Mouse (Mus musculus) forebrain, embryonic 11.5 days (tissue): ENCODE data around the gene Nkd1. TPM values are rescaled to one million over a fixed set of nuclear protein-coding genes. Genes with fewer than 3 reads are reported as not detected.

Experiments
- ATAC-seq: fragments of 200-750 bp; cut with Nextera tagmentation; replicated peaks from 2 replicates; pipeline ENCODE4 v1.8.0; 2017; ENCODE audit warnings: moderate TSS enrichment; ENCODE audit not compliant: low FRiP score
- DNase-seq: peaks from one replicate; pipeline ENCODE4 v3.0.0-alpha.2; 2017; ENCODE audit warnings: low spot score
- H3K27ac ChIP-seq: fragments of 300-500 bp; sonication (generic); 2 replicates; pipeline ENCODE4 v1.5.1; 2014; ENCODE audit warnings: low read depth, low read length
- H3K27me3 ChIP-seq: fragments of 300-500 bp; sonication (generic); 2 replicates; pipeline ENCODE4 v1.6.1; 2014; ENCODE audit warnings: mild to moderate bottlenecking, low read length, mixed read lengths; ENCODE audit not compliant: control insufficient read depth, insufficient read depth
- H3K36me3 ChIP-seq: fragments of 300-500 bp; sonication (generic); 2 replicates; pipeline ENCODE4 v1.6.1; 2014; ENCODE audit warnings: mild to moderate bottlenecking, low read length, moderate library complexity, mixed read lengths; ENCODE audit not compliant: control insufficient read depth, insufficient read depth
- H3K4me1 ChIP-seq: fragments of 300-500 bp; sonication (generic); replicated peaks from 2 replicates; pipeline ENCODE4 v1.6.1; 2014; ENCODE audit warnings: low read length, mixed read lengths; ENCODE audit not compliant: control insufficient read depth, insufficient read depth
- H3K4me2 ChIP-seq: fragments of 300-500 bp; sonication (generic); 2 replicates; pipeline ENCODE4 v1.6.1; 2014; ENCODE audit warnings: low read depth, mild to moderate bottlenecking, low read length, moderate library complexity, mixed read lengths; ENCODE audit not compliant: severe bottlenecking
- H3K4me3 ChIP-seq: fragments of 300-500 bp; sonication (generic); 2 replicates; pipeline ENCODE4 v1.5.1; 2014; ENCODE audit warnings: low read depth, low read length
- H3K9ac ChIP-seq: fragments of 300-500 bp; sonication (generic); 2 replicates; pipeline ENCODE4 v1.6.1; 2014; ENCODE audit warnings: low read length
- H3K9me3 ChIP-seq: fragments of 300-500 bp; sonication (generic); 2 replicates; pipeline ENCODE4 v1.6.1; 2016; ENCODE audit warnings: low read length, mixed read lengths; ENCODE audit not compliant: control insufficient read depth
- WGBS: fragments of 180-500 bp; shearing (Covaris S2); extraction: QIAGEN DNeasy Blood & Tissue Kit; methylation state at CpG from one replicate; pipeline ENCODE4 v1.1.7; 2014; 5-methylcytosine and 5-hydroxymethylcytosine counted together
- polyA plus RNA-seq: library from polyadenylated mRNA; unstranded; fragments of >200 nt; fragmentation: Nextera tagmentation; extraction: Ambion mirVana; gene quantifications from 2 replicates; pipeline ENCODE4 v1.2.1, GENCODE M21; 2014

The Nkd1 gene
- polyA plus RNA-seq, 1 experiment from 2014 or later, result 63.0 TPM

- H3K4me3 ChIP-seq, result no peak overlapping the region
- no peak overlapping the region for H3K27ac ChIP-seq
- H3K27me3 ChIP-seq, result peaks cover 15% of the 10 kb centered on the region
- no peak overlapping the region for H3K9ac ChIP-seq
- no peaks in the 10 kb centered on the region for H3K9me3 ChIP-seq
- no peaks in the 10 kb centered on the region for H3K36me3 ChIP-seq
- H3K4me1 ChIP-seq, result peaks cover 2% of the 10 kb centered on the region; the same call in 1 of the 2 replicates
- ATAC-seq (no peak), DNase-seq (no peak)
- no peak overlapping the region for H3K4me2 ChIP-seq
- WGBS, result 89% methylated on average over 3 of the region's 3 CpGs
Measured at GRCm38 (mm10) chr8:88624276-88624675, 103.1 kb downstream of the Nkd1 start.

DNA sequence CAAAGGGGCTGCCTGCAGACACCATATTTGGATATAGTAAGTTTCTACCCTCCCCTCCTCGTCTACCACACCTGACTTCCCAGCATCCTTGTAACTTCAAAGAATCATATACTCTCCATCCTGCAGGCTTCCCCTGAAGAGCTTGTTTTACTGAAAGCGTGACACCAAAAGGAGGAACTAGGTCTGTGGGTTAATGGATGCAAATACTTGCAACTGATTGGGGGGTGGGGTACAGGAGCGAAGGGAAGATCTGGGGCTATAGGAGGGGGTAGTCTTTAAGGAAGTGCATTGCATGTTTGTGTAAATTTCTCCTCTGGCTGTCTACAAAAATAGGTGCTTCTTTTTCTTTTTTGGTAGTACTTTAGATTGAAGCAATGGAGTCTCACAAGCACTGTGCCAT, 105.3 kb downstream of the Nkd1 start:
- H3K4me3 ChIP-seq, result no peak overlapping the region
- H3K9ac ChIP-seq, result no peak overlapping the region
- no peaks in the 10 kb centered on the region for H3K9me3 ChIP-seq
- ATAC-seq, result no peak
- H3K27me3 ChIP-seq, result peaks cover 15% of the 10 kb centered on the region
- H3K36me3 ChIP-seq, result no peaks in the 10 kb centered on the region
- 76% methylated on average over 3 of the region's 3 CpGs for WGBS
- H3K4me2 ChIP-seq, result no peak overlapping the region
- no peak for DNase-seq
- peaks cover 2% of the 10 kb centered on the region; the same call in 1 of the 2 replicates for H3K4me1 ChIP-seq
- H3K27ac ChIP-seq, result no peak overlapping the region

GRCm38 (mm10) chr8:88626940-88627264, 105.7 kb downstream of the Nkd1 start:
- DNase-seq (no peak), ATAC-seq (no peak)
- Histone ChIP-seq H3K9me3 (no peaks in the 10 kb centered on the region), H3K9ac (peak overlapping the region; percentile 70), H3K4me1 (peaks cover 2% of the 10 kb centered on the region; the same call in 1 of the 2 replicates), H3K4me3 (peak overlapping the region; percentile 47), H3K4me2 (peak overlapping the region; percentile 92), H3K27me3 (peaks cover 15% of the 10 kb centered on the region), H3K27ac (no peak overlapping the region), H3K36me3 (no peaks in the 10 kb centered on the region)
- WGBS, result 14% methylated on average over 19 of the region's 19 CpGs

DNA sequence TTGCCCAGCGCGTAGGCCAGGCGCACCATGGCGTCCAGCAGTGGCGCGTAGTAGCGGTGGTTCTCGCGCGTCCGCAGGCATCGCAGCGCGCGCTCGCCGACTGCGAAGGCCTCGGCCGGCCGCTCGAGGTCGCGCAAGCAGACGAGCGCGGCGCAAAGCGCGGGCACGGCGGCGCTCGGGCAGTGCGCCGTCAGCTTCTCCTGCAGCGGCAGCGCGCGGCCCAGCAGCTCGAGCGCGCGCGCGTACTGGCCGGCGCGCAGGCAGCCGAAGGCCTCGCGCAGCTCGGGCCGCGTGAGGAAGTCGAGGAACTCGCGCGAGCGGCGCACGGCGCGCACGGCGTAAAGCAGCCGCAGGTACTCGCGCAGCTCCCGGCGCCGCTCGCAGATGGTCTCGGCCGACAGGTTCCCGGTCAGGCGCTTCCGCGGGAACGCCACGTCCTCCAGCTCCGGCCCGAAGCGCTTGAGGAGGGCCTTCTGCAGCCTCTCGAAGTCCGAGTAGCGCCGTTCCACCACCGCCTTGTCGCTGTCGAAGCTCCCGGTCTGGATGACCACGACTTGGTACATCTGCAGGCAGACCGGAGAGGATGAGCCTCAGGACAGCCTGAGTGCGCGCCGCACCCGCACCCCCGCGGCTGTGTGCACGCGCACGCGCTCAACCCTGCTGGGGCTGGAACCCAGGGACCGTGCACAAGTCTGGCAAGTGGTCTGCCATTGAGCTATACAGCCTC, 106.3 kb downstream of the Nkd1 start:
- peaks cover 15% of the 10 kb centered on the region for H3K27me3 ChIP-seq
- peak; percentile 80 for ATAC-seq
- peak overlapping the region; percentile 48; the same call in 1 of the 2 replicates for H3K27ac ChIP-seq
- peaks cover 2% of the 10 kb centered on the region; the same call in 1 of the 2 replicates for H3K4me1 ChIP-seq
- DNase-seq, result peak; percentile 90
- no peaks in the 10 kb centered on the region for H3K36me3 ChIP-seq
- peak overlapping the region; percentile 92 for H3K4me2 ChIP-seq
- no peaks in the 10 kb centered on the region for H3K9me3 ChIP-seq
- H3K9ac ChIP-seq, result peak overlapping the region; percentile 70
- peak overlapping the region; percentile 47 for H3K4me3 ChIP-seq
- under 1% methylated on average over 97 of the region's 105 CpGs for WGBS

- Histone ChIP-seq H3K27ac (no peak overlapping the region), H3K27me3 (peaks cover 15% of the 10 kb centered on the region), H3K4me3 (peak overlapping the region; percentile 47), H3K9ac (peak overlapping the region; percentile 70), H3K36me3 (no peaks in the 10 kb centered on the region), H3K4me2 (peak overlapping the region; percentile 92), H3K4me1 (peaks cover 2% of the 10 kb centered on the region; the same call in 1 of the 2 replicates), H3K9me3 (no peaks in the 10 kb centered on the region)
- no peak; the same call in 1 of the 2 replicates for ATAC-seq
- no peak for DNase-seq
- WGBS, result 64% methylated on average over 14 of the region's 14 CpGs
Measured at GRCm38 (mm10) chr8:88628001-88628774, 107.0 kb downstream of the Nkd1 start.

- Histone ChIP-seq H3K9me3 (no peaks in the 10 kb centered on the region), H3K27me3 (peaks cover 15% of the 10 kb centered on the region), H3K9ac (no peak overlapping the region), H3K27ac (no peak overlapping the region), H3K4me2 (no peak overlapping the region), H3K4me3 (no peak overlapping the region), H3K4me1 (peaks cover 2% of the 10 kb centered on the region; the same call in 1 of the 2 replicates), H3K36me3 (no peaks in the 10 kb centered on the region)
- ATAC-seq (no peak), DNase-seq (no peak)
- WGBS, result 89% methylated on average over 4 of the region's 4 CpGs
Measured at GRCm38 (mm10) chr8:88630225-88630624, 109.1 kb downstream of the Nkd1 start.

GRCm38 (mm10) chr8:88631081-88631480, 109.9 kb downstream of the Nkd1 start:
- H3K9me3 ChIP-seq, result no peaks in the 10 kb centered on the region
- H3K36me3 ChIP-seq, result no peaks in the 10 kb centered on the region
- DNase-seq (no peak), ATAC-seq (no peak)
- H3K9ac ChIP-seq, result no peak overlapping the region
- H3K4me2 ChIP-seq, result no peak overlapping the region
- H3K27me3 ChIP-seq, result peaks cover 14% of the 10 kb centered on the region
- no peak overlapping the region for H3K4me3 ChIP-seq
- H3K4me1 ChIP-seq, result peaks cover 2% of the 10 kb centered on the region; the same call in 1 of the 2 replicates
- H3K27ac ChIP-seq, result no peak overlapping the region

DNA sequence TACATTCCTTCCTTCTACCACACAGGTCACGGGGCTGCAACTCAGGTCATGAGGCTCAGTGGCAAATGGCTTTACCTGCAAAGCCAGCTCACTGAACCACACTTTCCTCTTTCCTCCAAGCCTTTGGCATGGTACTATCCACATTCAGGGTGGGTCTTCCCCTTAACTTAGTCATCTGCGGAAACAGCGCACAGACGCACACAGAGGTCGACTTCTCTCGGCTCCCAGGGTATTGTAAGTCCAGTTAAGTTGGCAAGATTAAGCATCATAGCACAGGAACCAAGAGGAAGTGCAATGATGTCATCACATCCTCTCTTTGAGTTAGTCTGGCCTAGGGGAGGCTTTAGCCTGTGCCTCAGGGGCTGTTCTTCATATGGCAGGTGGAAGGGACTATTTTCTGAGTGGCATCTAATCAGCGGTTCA, 112.2 kb downstream of the Nkd1 start:
- Histone ChIP-seq H3K9ac (no peak overlapping the region), H3K36me3 (no peaks in the 10 kb centered on the region), H3K9me3 (no peaks in the 10 kb centered on the region), H3K4me2 (no peak overlapping the region), H3K4me3 (no peak overlapping the region), H3K27me3 (peaks cover 2% of the 10 kb centered on the region), H3K27ac (no peak overlapping the region), H3K4me1 (no peaks in the 10 kb centered on the region)
- 90% methylated on average over 7 of the region's 7 CpGs for WGBS
- ATAC-seq (no peak), DNase-seq (no peak)
